Mouse (Mus musculus): Measurements from ENCODE around the gene Tas2r136.

DNA sequence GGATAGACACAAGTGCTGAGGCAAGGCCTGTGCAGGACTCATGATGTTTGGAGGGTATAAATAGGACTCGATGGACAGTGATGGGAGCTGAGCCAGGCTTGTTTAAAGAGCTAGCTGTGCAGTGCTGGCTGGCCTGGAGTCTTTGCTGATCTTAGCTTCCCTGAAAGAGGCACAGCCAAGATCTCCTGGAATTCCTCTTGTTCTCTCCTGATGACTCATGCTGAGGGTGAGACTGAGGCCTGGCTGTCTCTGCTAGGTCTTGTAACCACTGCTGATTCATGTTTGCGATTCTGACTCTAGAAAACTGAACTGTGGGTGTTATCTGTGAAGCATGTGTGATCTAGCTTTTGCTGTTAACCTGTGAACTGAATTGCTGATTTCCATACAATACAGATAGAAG is 27.8 kb downstream of the Tas2r136 start:
- TF ChIP-seq CTCF (IDR thresholded peaks at IDR 0.05; ENCODE audit: borderline replicate concordance, insufficient read depth, low read depth, low read length) (no peak), POLR2A (IDR thresholded peaks at IDR 0.05; ENCODE audit: borderline replicate concordance, insufficient read depth, low read length) (no peak)
